Mouse (Mus musculus) liver, embryonic 12.5 days (tissue): ENCODE measurements around the gene Acly. TPM values are rescaled to one million over a fixed set of nuclear protein-coding genes. Genes with fewer than 3 reads are reported as not detected.
A peak's percentile ranks its signal among the peaks of the same experiment; 100 is the strongest.
"Not testable (repeated sequence)": the region's sequence is repeated elsewhere in the genome, so short reads cannot be mapped to it uniquely, and the experiment has no call there.

Experiments
- ATAC-seq: fragments of 200-750 bp; cut with Nextera tagmentation; 2 replicates; pipeline ENCODE4 v1.8.0; 2017; ENCODE audit warnings: moderate number of reproducible peaks, mild to moderate bottlenecking, moderate library complexity
- H3K27ac ChIP-seq: fragments of 300-500 bp; sonication (generic); 2 replicates; pipeline ENCODE4 v1.5.1; 2016; ENCODE audit warnings: mild to moderate bottlenecking
- H3K27me3 ChIP-seq: fragments of 300-500 bp; sonication (generic); replicated peaks from 2 replicates; pipeline ENCODE4 v1.6.1; 2016; ENCODE audit warnings: mild to moderate bottlenecking, moderate library complexity
- H3K36me3 ChIP-seq: fragments of 300-500 bp; sonication (generic); 2 replicates; pipeline ENCODE4 v1.6.1; 2016; ENCODE audit warnings: mild to moderate bottlenecking, moderate library complexity
- H3K4me1 ChIP-seq: fragments of 300-500 bp; sonication (generic); 2 replicates; pipeline ENCODE4 v1.6.1; 2016
- H3K4me2 ChIP-seq: fragments of 300-500 bp; sonication (generic); 2 replicates; pipeline ENCODE4 v1.6.1; 2016; ENCODE audit warnings: mild to moderate bottlenecking, moderate library complexity
- H3K4me3 ChIP-seq: fragments of 300-500 bp; sonication (generic); 2 replicates; pipeline ENCODE4 v1.5.1; 2016; ENCODE audit warnings: mild to moderate bottlenecking, moderate library complexity
- H3K9ac ChIP-seq: fragments of 300-500 bp; sonication (generic); 2 replicates; pipeline ENCODE4 v1.6.1; 2016; ENCODE audit warnings: mild to moderate bottlenecking, moderate library complexity
- H3K9me3 ChIP-seq: fragments of 300-500 bp; sonication (generic); replicated peaks from 2 replicates; pipeline ENCODE4 v1.6.1; 2016; ENCODE audit warnings: mild to moderate bottlenecking, moderate library complexity
- WGBS: fragments of 180-500 bp; shearing (Covaris S2); methylation state at CpG from one replicate; pipeline ENCODE4 v1.1.7; 2016; ENCODE audit not compliant: insufficient replicate concordance; 5-methylcytosine and 5-hydroxymethylcytosine counted together
- polyA plus RNA-seq: library from polyadenylated mRNA; unstranded; fragments of >200 nt; fragmentation: Nextera tagmentation; extraction: Ambion mirVana; gene quantifications from 2 replicates; pipeline ENCODE4 v1.2.1, GENCODE M21; 2016

The Acly gene
- polyA plus RNA-seq, 1 experiment from 2014 or later, result 135 TPM

DNA sequence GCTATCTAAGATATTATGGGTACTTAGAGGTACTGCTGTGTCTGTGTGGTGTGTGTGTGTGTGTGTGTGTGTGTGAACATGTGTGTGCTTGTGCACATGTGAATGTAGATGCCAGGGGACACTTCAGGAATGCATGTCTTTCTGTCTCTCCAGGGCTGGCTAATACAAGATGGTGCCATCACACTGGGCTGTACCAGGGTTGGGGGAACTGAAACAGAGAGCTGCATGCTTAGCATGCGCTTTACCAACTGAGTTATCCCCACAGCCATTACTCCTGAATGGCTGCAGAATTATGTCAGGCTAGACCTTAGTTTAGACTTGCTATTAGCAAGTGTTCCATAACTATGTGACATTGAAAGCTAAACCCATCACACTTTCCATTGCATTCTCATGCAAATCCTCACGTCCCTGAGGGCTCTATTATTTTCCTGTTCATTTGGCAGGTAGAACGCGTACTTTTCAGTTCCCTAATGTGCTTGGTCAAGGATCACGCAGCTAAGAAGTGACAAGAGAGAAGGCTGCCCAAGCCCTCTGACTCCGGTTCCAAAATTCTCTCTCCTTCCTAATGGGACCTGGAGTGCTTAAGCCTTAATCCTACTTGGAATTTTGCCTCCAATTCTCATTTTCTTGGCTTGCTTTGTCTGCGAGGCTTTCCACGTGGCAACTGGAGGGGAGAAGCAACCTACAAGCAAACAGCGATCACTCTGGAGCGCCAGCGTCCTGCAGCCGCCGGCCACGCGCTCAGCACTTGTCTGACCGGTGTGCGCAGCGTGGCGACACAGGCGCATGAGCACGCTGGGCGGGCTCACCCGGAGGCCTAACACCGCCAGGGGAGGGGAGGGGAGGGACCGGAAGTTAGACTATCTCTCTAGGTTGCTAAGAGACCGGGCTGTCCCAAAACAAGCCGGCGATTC, 17.3 kb upstream of the Acly start, which contains the start of gene Ttc25:
Gene Ttc25 (plus strand): TSS at position 776 of the 914 bp plus-strand sequence.
- H3K4me2 ChIP-seq, result peak within 1 kb of the TSS; percentile 79
- peak; percentile 98 for ATAC-seq
- H3K9ac ChIP-seq, result peak within 1 kb of the TSS; percentile 66
- H3K27me3 ChIP-seq, result 0 out of 2 replicates have a peak, but pooled peaks cover 6% of the 10 kb centered on the region
- peak within 1 kb of the TSS; percentile 60 for H3K4me3 ChIP-seq
- H3K9me3 ChIP-seq, result no peaks in the 10 kb centered on the region
- WGBS, result 7% methylated on average over 28 of the region's 28 CpGs
- H3K27ac ChIP-seq, result peak within 1 kb of the TSS; percentile 66
- peaks cover 46% of the 10 kb centered on the region for H3K4me1 ChIP-seq
- no peaks in the 10 kb centered on the region for H3K36me3 ChIP-seq

DNA sequence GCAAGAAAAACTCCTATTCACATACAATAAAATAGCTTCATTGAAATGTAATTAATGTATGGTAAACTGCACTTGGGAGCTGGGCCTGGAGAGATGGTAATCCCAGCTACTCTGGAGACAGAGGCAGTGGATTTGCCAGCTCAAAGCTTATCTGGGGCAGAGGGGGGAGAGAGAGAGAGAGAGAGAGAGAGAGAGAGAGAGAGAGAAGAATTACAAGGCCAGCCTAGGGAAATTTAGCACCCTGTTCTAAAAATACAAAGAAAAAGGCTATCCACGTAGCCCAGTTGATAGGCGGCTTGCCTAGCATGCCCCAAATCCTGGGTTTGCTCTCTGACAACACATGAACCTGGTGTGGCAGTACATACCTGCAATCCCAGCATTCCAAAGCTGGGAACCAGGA, 13.8 kb upstream of the Acly start:
- Histone ChIP-seq H3K9ac (no peak overlapping the region), H3K9me3 (no peaks in the 10 kb centered on the region), H3K27ac (no peak overlapping the region), H3K4me3 (no peak overlapping the region), H3K27me3 (peaks cover 6% of the 10 kb centered on the region; the same call in 1 of the 2 replicates), H3K4me2 (no peak overlapping the region), H3K4me1 (peaks cover 33% of the 10 kb centered on the region), H3K36me3 (no peaks in the 10 kb centered on the region)
- WGBS, result 59% methylated on average over 2 of the region's 2 CpGs
- no peak for ATAC-seq

DNA sequence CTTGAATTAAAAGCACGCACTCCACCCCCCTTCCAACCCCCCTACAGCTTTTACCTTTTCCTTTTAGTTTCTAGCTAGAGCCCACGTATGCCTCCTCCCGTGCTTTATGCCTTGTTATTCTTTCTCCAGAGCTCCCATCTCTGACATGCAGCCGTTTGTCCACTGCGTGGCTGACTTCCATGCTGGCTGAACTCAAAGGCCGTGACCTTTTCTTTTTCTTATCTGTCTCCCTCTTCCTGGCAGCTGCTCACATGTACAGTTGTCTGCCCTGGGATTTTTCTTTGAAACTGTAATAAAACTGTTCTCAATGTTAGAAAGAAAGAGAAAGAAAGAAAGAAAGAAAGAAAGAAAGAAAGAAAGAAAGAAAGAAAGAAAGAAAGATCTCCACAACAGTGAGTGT, 13.2 kb upstream of the Acly start:
- no peaks in the 10 kb centered on the region for H3K9me3 ChIP-seq
- no peak overlapping the region for H3K4me3 ChIP-seq
- no peak overlapping the region for H3K4me2 ChIP-seq
- no peak for ATAC-seq
- H3K27ac ChIP-seq, result no peak overlapping the region
- H3K36me3 ChIP-seq, result no peaks in the 10 kb centered on the region
- H3K4me1 ChIP-seq, result peaks cover 31% of the 10 kb centered on the region
- H3K27me3 ChIP-seq, result peaks cover 6% of the 10 kb centered on the region; the same call in 1 of the 2 replicates
- no peak overlapping the region for H3K9ac ChIP-seq
- WGBS, result 16% methylated on average over 6 of the region's 6 CpGs

GRCm38 (mm10) chr11:100536466-100536865, 8.7 kb upstream of the Acly start:
- H3K9me3 ChIP-seq, result no peaks in the 10 kb centered on the region
- no peak for ATAC-seq
- H3K27ac ChIP-seq, result no peak overlapping the region

DNA sequence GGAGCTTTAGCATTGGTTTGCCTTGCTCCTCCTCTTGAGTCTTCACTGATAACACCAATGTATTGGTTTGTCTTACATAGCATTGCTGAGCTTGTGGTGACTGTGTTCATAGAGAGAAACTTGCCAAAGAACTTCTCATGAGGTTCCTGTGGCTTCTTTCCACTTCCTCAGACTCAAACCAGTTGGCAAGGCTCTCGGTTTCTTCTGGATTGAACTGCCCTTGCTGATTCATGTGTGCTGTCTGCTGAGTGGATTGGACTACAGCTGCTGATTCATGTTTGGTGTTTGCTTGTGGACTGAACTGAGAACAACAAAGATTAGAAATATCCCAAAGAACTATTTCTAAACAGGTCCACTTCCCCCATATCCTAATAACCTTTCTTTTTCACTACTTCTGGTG, 8.2 kb upstream of the Acly start:
- 42% methylated on average over 1 of the region's 1 CpGs for WGBS
- H3K4me1 ChIP-seq, result peaks cover 7% of the 10 kb centered on the region

More at GRCm38 (mm10) chr11:100536466-100536865, 8.7 kb upstream of the Acly start:
- Histone ChIP-seq H3K27me3 (peaks cover 6% of the 10 kb centered on the region; the same call in 1 of the 2 replicates), H3K9ac (no peak overlapping the region), H3K4me1 (peaks cover 12% of the 10 kb centered on the region), H3K4me2 (no peak overlapping the region), H3K36me3 (no peaks in the 10 kb centered on the region), H3K4me3 (no peak overlapping the region)

GRCm38 (mm10) chr11:100534821-100535220, 7.0 kb upstream of the Acly start:
- H3K4me3 ChIP-seq, H3K4me1 ChIP-seq, H3K27ac ChIP-seq, H3K4me2 ChIP-seq, H3K9me3 ChIP-seq, H3K27me3 ChIP-seq, H3K36me3 ChIP-seq, H3K9ac ChIP-seq, ATAC-seq: not testable (repeated sequence)
- WGBS, result 85% methylated on average over 6 of the region's 6 CpGs

More for the DNA sequence above, 8.2 kb upstream of the Acly start:
- Histone ChIP-seq H3K27me3 (peaks cover 6% of the 10 kb centered on the region; the same call in 1 of the 2 replicates), H3K4me3 (no peak overlapping the region), H3K9ac (no peak overlapping the region), H3K9me3 (no peaks in the 10 kb centered on the region), H3K27ac (no peak overlapping the region), H3K36me3 (no peaks in the 10 kb centered on the region), H3K4me2 (no peak overlapping the region)
- ATAC-seq, result no peak

DNA sequence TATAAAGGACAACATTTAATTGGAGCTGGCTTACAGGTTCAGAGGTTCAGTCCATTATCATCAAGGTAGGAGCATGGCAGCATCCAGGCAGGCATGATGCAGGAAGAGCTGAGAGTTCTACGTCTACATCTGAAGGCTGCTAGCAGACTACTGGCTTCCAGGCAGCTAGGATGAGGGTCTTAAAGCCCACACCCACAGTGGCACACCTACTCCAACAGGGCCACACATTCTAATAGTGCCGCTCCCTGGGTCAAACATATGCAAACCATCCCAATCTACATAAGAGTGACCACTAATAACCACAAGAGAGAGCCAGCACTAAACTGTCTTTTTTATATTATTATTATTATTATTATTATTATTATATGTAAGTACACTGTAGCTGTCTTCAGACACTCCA, 6.6 kb upstream of the Acly start:
- not testable (repeated sequence) for H3K9me3 ChIP-seq, H3K36me3 ChIP-seq, H3K4me2 ChIP-seq, H3K9ac ChIP-seq, H3K27me3 ChIP-seq, H3K4me1 ChIP-seq, ATAC-seq, H3K27ac ChIP-seq, H3K4me3 ChIP-seq
- 73% methylated on average over 2 of the region's 2 CpGs for WGBS

GRCm38 (mm10) chr11:100533871-100534270, 6.1 kb upstream of the Acly start:
- Histone ChIP-seq H3K27ac (no peak overlapping the region), H3K4me3 (no peak overlapping the region), H3K4me2 (no peak overlapping the region), H3K9ac (no peak overlapping the region), H3K27me3 (peaks cover 6% of the 10 kb centered on the region; the same call in 1 of the 2 replicates), H3K36me3 (no peaks in the 10 kb centered on the region), H3K9me3 (no peaks in the 10 kb centered on the region), H3K4me1 (peaks cover under 1% of the 10 kb centered on the region)
- WGBS, result 70% methylated on average over 6 of the region's 6 CpGs
- no peak for ATAC-seq

- peak overlapping the region; percentile 65 for H3K9ac ChIP-seq
- H3K36me3 ChIP-seq, result peaks cover 21% of the 10 kb centered on the region
- H3K9me3 ChIP-seq, result no peaks in the 10 kb centered on the region
- peak overlapping the region; percentile 83 for H3K27ac ChIP-seq
- no peaks in the 10 kb centered on the region for H3K27me3 ChIP-seq
- peak; percentile 14; the same call in 1 of the 2 replicates for ATAC-seq
- WGBS, result 26% methylated on average over 19 of the region's 19 CpGs
- peak overlapping the region; percentile 86 for H3K4me2 ChIP-seq
- H3K4me3 ChIP-seq, result peak overlapping the region; percentile 84
- peaks cover 43% of the 10 kb centered on the region for H3K4me1 ChIP-seq
Measured at GRCm38 (mm10) chr11:100528375-100529165, 770 bp upstream of the Acly start.

DNA sequence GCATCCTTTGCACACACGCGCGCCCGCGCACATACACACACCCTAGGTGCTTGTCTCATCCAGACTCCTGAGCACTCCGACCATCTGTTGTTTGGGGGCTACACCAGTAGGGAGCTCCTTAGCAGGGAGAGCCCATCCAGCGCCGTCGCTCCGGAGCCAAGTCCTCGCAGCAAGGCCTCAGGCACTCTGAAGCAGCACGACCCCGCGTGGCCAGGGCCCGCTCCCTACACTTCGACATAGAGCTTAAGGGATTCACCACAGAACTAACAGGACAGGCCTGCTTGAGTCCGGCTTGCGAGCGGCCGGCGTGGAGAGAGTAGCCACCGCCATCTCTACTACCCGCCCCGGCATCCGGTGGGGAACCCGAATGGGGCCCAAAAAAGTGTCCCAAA, 738 bp downstream of the Acly start:
- Histone ChIP-seq H3K4me1 (peaks cover 43% of the 10 kb centered on the region), H3K27ac (peak overlapping the region; percentile 84), H3K36me3 (peaks cover 36% of the 10 kb centered on the region), H3K9ac (peak overlapping the region; percentile 83), H3K9me3 (no peaks in the 10 kb centered on the region), H3K4me3 (peak overlapping the region; percentile 84), H3K4me2 (peak overlapping the region; percentile 86), H3K27me3 (no peaks in the 10 kb centered on the region)
- WGBS, result under 1% methylated on average over 26 of the region's 26 CpGs
- peak; percentile 24 for ATAC-seq

- Histone ChIP-seq H3K4me2 (peak overlapping the region; percentile 86), H3K4me3 (peak overlapping the region; percentile 84), H3K27me3 (no peaks in the 10 kb centered on the region), H3K4me1 (peaks cover 43% of the 10 kb centered on the region), H3K27ac (no peak overlapping the region), H3K36me3 (peaks cover 44% of the 10 kb centered on the region), H3K9me3 (no peaks in the 10 kb centered on the region), H3K9ac (peak overlapping the region; percentile 83)
- no peak for ATAC-seq
- WGBS, result 43% methylated on average over 15 of the region's 15 CpGs
Measured at GRCm38 (mm10) chr11:100526052-100526816, 1.6 kb downstream of the Acly start.
